Mouse (Mus musculus) neural tube, embryonic 11.5 days (tissue): ENCODE measurements around the gene Sirt1. TPM values are rescaled to one million over a fixed set of nuclear protein-coding genes. Genes with fewer than 3 reads are reported as not detected.
"Not testable (repeated sequence)": the region's sequence is repeated elsewhere in the genome, so short reads cannot be mapped to it uniquely, and the experiment has no call there.

Experiments
- ATAC-seq: fragments of 200-750 bp; cut with Nextera tagmentation; 2 replicates; pipeline ENCODE4 v1.8.0; 2017; ENCODE audit warnings: moderate number of reproducible peaks, mild to moderate bottlenecking, moderate TSS enrichment, moderate library complexity; ENCODE audit not compliant: insufficient read depth, low FRiP score, low TSS enrichment
- DNase-seq: peaks from one replicate; pipeline ENCODE4 v3.0.0-alpha.2; 2015; ENCODE audit warnings: low spot score
- H3K27ac ChIP-seq: fragments of 300-500 bp; sonication (generic); 2 replicates; pipeline ENCODE4 v1.5.1; 2014; ENCODE audit warnings: low read depth, mild to moderate bottlenecking, low read length
- H3K27me3 ChIP-seq: fragments of 300-500 bp; sonication (generic); 2 replicates; pipeline ENCODE4 v1.6.1; 2014; ENCODE audit warnings: mild to moderate bottlenecking, low read length, mixed read lengths; ENCODE audit not compliant: control insufficient read depth, insufficient read depth
- H3K36me3 ChIP-seq: fragments of 300-500 bp; sonication (generic); 2 replicates; pipeline ENCODE4 v1.6.1; 2014; ENCODE audit warnings: mild to moderate bottlenecking, low read length, moderate library complexity, mixed read lengths; ENCODE audit not compliant: control insufficient read depth, insufficient read depth
- H3K4me1 ChIP-seq: fragments of 300-500 bp; sonication (generic); 2 replicates; pipeline ENCODE4 v1.6.1; 2014; ENCODE audit warnings: low read length, mixed read lengths; ENCODE audit not compliant: control insufficient read depth, insufficient read depth
- H3K4me2 ChIP-seq: fragments of 300-500 bp; sonication (generic); 2 replicates; pipeline ENCODE4 v1.6.1; 2014; ENCODE audit warnings: low read depth, mild to moderate bottlenecking, moderate library complexity
- H3K4me3 ChIP-seq: fragments of 300-500 bp; sonication (generic); 2 replicates; pipeline ENCODE4 v1.5.1; 2014; ENCODE audit warnings: low read depth, low read length
- H3K9ac ChIP-seq: fragments of 300-500 bp; sonication (generic); 2 replicates; pipeline ENCODE4 v1.6.1; 2014; ENCODE audit warnings: mild to moderate bottlenecking, low read length
- H3K9me3 ChIP-seq: fragments of 300-500 bp; sonication (generic); 2 replicates; pipeline ENCODE4 v1.6.1; 2016; ENCODE audit warnings: low read length; ENCODE audit not compliant: control insufficient read depth
- WGBS: fragments of 180-500 bp; shearing (Covaris S2); extraction: QIAGEN DNeasy Blood & Tissue Kit; methylation state at CpG from one replicate; pipeline ENCODE4 v1.1.7; 2014; 5-methylcytosine and 5-hydroxymethylcytosine counted together
- polyA plus RNA-seq: library from polyadenylated mRNA; unstranded; fragments of >200 nt; fragmentation: Nextera tagmentation; extraction: Ambion mirVana; gene quantifications from 2 replicates; pipeline ENCODE4 v1.2.1, GENCODE M21; 2014

The Sirt1 gene
- polyA plus RNA-seq, 1 experiment from 2014 or later, result 13.3 TPM

DNA sequence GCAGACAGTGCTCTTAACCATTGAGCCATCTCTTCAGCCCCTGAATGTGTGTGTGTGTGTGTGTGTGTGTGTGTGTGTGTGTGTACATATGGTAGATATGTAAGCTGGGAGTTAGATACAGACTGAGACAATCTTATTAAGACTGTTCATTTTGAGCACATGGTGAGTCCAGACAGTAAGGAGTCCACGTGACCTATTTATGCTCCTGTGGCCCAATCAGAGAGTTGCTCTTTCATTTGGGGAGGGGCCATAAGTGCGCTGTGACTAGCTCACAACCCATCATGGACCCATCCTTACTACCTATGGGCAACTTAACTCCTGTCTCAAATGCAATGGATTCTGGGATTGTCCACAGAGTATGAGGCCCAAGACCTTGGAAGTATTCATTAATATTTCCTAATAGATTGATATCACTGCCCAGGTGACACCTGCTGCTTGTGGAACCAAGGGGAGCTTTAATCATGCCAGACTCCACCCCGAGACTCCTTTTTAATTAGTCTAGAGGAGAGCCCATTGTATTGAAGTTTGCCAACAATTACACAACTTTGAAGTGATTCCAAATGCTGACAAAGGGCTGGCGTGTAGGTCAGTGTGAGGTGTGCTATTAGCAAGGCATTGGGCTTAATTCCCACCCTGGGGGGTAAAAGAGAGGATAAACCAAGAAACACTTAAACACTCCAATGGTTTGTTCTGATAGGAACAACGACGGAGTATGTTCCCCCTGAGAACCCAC is 2.4 kb downstream of the Sirt1 start:
- no peaks in the 10 kb centered on the region for H3K9me3 ChIP-seq
- no peak overlapping the region for H3K27ac ChIP-seq
- no peaks in the 10 kb centered on the region for H3K36me3 ChIP-seq
- peaks cover 6% of the 10 kb centered on the region for H3K4me1 ChIP-seq
- no peak overlapping the region for H3K4me3 ChIP-seq
- no peak for ATAC-seq
- no peak overlapping the region for H3K4me2 ChIP-seq
- DNase-seq, result no peak
- 72% methylated on average over 6 of the region's 6 CpGs for WGBS
- H3K9ac ChIP-seq, result no peak overlapping the region
- H3K27me3 ChIP-seq, result no peaks in the 10 kb centered on the region

- ATAC-seq (peak; percentile 11; the same call in 1 of the 2 replicates), DNase-seq (peak; percentile 67)
- H3K4me3 ChIP-seq, result no peak overlapping the region
- no peak overlapping the region for H3K9ac ChIP-seq
- H3K4me1 ChIP-seq, result peaks cover 6% of the 10 kb centered on the region
- H3K9me3 ChIP-seq, result no peaks in the 10 kb centered on the region
- no peaks in the 10 kb centered on the region for H3K36me3 ChIP-seq
- H3K27ac ChIP-seq, result no peak overlapping the region
- no peak overlapping the region for H3K4me2 ChIP-seq
- no peaks in the 10 kb centered on the region for H3K27me3 ChIP-seq
- WGBS, result 23% methylated on average over 9 of the region's 9 CpGs
Observed at GRCm38 (mm10) chr10:63377468-63377867, 4.0 kb downstream of the Sirt1 start.

DNA sequence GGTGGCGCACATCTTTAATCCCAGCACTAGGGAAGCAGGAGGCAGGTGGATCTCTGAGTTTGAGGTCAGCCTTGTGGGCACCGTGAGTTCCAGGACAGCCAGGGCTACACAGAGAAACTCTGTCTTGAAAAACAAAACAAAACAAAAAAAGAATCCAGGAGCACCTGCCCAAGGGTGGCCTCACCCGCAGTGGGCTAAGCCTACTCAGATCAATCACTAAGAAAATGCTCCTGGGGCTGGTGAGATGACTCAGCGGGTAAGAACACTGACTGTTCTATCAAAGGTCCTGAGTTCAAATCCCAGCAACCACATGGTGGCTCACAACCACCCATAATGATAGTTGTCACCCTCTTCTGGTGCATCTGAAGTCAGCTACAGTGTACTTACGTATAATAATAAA is 5.2 kb downstream of the Sirt1 start:
- Histone ChIP-seq H3K27me3 (no peaks in the 10 kb centered on the region), H3K9me3 (no peaks in the 10 kb centered on the region), H3K9ac (no peak overlapping the region), H3K27ac (no peak overlapping the region), H3K4me3 (no peak overlapping the region), H3K36me3 (no peaks in the 10 kb centered on the region), H3K4me2 (no peak overlapping the region), H3K4me1 (no peaks in the 10 kb centered on the region)
- DNase-seq (no peak), ATAC-seq (no peak)
- WGBS, result 91% methylated on average over 5 of the region's 5 CpGs

GRCm38 (mm10) chr10:63368041-63368440 is 13.5 kb downstream of the Sirt1 start:
- H3K9me3 ChIP-seq, result no peaks in the 10 kb centered on the region
- DNase-seq, result no peak
- no peak overlapping the region for H3K9ac ChIP-seq
- H3K27ac ChIP-seq, result no peak overlapping the region
- H3K4me2 ChIP-seq, result no peak overlapping the region
- no peak overlapping the region for H3K4me3 ChIP-seq
- no peak for ATAC-seq
- H3K36me3 ChIP-seq, result no peaks in the 10 kb centered on the region
- H3K4me1 ChIP-seq, result no peaks in the 10 kb centered on the region
- H3K27me3 ChIP-seq, result no peaks in the 10 kb centered on the region
- 85% methylated on average over 3 of the region's 3 CpGs for WGBS

DNA sequence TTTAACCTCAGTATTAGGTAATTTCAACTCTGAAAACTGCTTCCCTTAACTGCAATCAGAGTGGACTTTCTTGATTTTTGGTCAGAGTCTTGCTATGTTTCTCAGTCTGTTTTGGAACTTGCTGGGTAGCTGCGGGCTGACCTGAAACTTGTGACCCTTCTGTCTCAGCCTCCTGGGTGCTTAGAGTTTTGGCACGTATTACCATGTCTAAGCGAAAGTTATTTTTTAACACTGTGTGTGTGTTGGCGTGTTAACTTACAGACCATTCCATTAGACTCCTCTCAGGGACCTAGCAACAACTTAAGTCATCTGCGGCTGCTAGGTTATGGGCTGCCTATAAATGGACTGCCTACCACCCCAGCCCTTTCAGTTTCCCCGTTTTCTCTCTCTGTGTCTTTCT is 14.1 kb downstream of the Sirt1 start:
- Histone ChIP-seq H3K27me3 (no peaks in the 10 kb centered on the region), H3K4me2 (no peak overlapping the region), H3K27ac (no peak overlapping the region), H3K4me3 (no peak overlapping the region), H3K4me1 (no peaks in the 10 kb centered on the region), H3K36me3 (no peaks in the 10 kb centered on the region), H3K9ac (no peak overlapping the region), H3K9me3 (no peaks in the 10 kb centered on the region)
- 84% methylated on average over 6 of the region's 6 CpGs for WGBS
- ATAC-seq, result no peak
- DNase-seq, result no peak

- H3K4me2 ChIP-seq, result no peak overlapping the region
- WGBS, result 56% methylated on average over 7 of the region's 7 CpGs
Observed at GRCm38 (mm10) chr10:63365918-63366455, 15.5 kb downstream of the Sirt1 start.

DNA sequence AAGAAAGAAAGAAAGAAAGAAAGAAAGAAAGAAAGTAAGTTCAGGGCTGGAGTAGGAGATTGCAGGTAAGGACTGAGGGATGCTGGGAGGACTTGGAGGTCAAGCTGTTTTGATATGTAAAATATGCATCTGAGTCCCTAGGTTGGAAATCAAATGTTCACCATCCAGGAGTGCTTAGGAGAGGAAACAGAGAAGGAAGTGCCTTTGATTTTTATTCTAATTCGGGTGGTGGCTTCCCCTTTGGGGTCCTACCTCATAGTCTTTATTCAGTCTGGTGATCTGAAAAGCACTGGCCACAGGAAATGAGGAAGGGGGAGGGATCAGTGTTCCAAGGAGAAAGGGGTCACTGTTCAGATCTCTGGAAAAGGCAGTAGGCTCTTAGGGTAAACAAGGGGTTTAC is 21.0 kb downstream of the Sirt1 start:
- H3K36me3 ChIP-seq, result no peaks in the 10 kb centered on the region
- WGBS, result 76% methylated on average over 1 of the region's 1 CpGs
- H3K9ac ChIP-seq, result no peak overlapping the region

More at GRCm38 (mm10) chr10:63365918-63366455, 15.5 kb downstream of the Sirt1 start:
- DNase-seq (no peak), ATAC-seq (no peak)
- H3K4me3 ChIP-seq, result no peak overlapping the region
- H3K9me3 ChIP-seq, result no peaks in the 10 kb centered on the region
- H3K36me3 ChIP-seq, result no peaks in the 10 kb centered on the region
- no peak overlapping the region for H3K9ac ChIP-seq
- no peaks in the 10 kb centered on the region for H3K27me3 ChIP-seq
- no peak overlapping the region for H3K27ac ChIP-seq
- no peaks in the 10 kb centered on the region for H3K4me1 ChIP-seq

DNA sequence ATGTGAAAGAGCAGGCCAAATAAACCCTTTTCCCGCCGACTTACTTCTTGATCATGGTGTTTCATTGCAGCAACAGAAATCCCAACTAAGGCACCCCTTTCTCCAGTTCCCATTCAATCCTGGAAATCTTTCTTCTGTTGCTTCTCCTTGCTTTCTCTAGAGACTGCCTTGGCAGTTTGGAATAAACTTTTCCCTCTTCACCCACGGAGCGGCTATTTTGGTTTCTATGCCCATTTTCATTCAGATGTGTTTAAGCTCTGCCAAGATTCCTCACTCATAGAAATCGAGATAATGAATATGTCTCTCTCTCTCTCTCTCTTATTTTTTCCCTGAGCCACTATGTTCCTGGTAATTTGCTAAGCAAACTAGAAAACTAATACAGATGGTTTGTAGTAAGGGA is 29.4 kb downstream of the Sirt1 start:
- ATAC-seq (no peak), DNase-seq (no peak)
- no peak overlapping the region for H3K4me3 ChIP-seq
- H3K27ac ChIP-seq, result no peak overlapping the region
- H3K27me3 ChIP-seq, result no peaks in the 10 kb centered on the region
- no peaks in the 10 kb centered on the region for H3K9me3 ChIP-seq
- no peak overlapping the region for H3K4me2 ChIP-seq
- no peaks in the 10 kb centered on the region for H3K4me1 ChIP-seq
- WGBS, result 91% methylated on average over 5 of the region's 5 CpGs
- H3K9ac ChIP-seq, result no peak overlapping the region
- no peaks in the 10 kb centered on the region for H3K36me3 ChIP-seq

More for the DNA sequence above, 21.0 kb downstream of the Sirt1 start:
- Histone ChIP-seq H3K27me3 (no peaks in the 10 kb centered on the region), H3K27ac (no peak overlapping the region), H3K4me3 (no peak overlapping the region), H3K4me1 (no peaks in the 10 kb centered on the region), H3K9me3 (no peaks in the 10 kb centered on the region), H3K4me2 (no peak overlapping the region)
- ATAC-seq, result no peak
- no peak for DNase-seq

- not testable (repeated sequence) for H3K9me3 ChIP-seq, H3K4me3 ChIP-seq, H3K36me3 ChIP-seq, H3K27me3 ChIP-seq, ATAC-seq, H3K9ac ChIP-seq, H3K27ac ChIP-seq, H3K4me1 ChIP-seq, DNase-seq, H3K4me2 ChIP-seq
- 86% methylated on average over 7 of the region's 7 CpGs for WGBS
Observed at GRCm38 (mm10) chr10:63351099-63351498, 30.4 kb downstream of the Sirt1 start.
